Mouse (Mus musculus) embryonic fibroblast, embryonic 13.5 days (primary cell): Measurements from ENCODE around the gene Nr5a1.

ENCODE experiments used
- CTCF ChIP-seq: IDR thresholded peaks from 2 replicates; pipeline ENCODE4 v1.5.1; 2011; ENCODE audit warnings: mild to moderate bottlenecking, control low read depth, low read length, moderate library complexity, borderline replicate concordance; ENCODE audit not compliant: insufficient read depth
- POLR2A ChIP-seq: IDR thresholded peaks from 2 replicates; pipeline ENCODE4 v1.6.1; 2011; ENCODE audit warnings: low read depth, mild to moderate bottlenecking, control low read depth, low read length, moderate library complexity

DNA sequence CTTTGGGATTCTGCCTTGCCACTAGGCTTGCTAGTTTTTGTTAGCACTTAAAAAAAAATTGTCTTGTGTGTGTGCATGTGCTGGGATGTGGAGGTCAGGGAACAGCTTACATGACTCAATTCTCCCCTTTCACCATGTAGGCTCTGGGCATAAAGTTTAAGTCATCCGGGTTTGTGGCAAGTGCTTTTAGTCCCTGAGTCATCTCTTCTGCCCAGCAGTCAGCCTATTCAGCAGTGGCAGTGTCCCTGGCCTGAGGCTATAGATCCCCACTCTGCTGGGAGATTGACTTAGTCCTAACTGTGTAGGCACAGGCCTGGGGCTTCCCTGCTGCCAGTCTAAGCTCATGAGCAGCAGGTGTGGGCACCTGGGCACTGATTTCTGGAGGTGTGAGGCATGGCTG, 24.5 kb downstream of the Nr5a1 start:
- TF ChIP-seq POLR2A = no peak
- no peak for TF ChIP-seq CTCF
